Mouse (Mus musculus) adrenal gland, postnatal 14 days (tissue): ENCODE data around the gene Gpalpp1. TPM values are rescaled to one million over a fixed set of nuclear protein-coding genes. Genes with fewer than 3 reads are reported as not detected.

Source experiments
- total RNA-seq: library from RNA; stranded (reverse); gene quantifications from 2 replicates; pipeline ENCODE4 v1.2.3, GENCODE M21; 2021

The Gpalpp1 gene
- total RNA-seq, 1 experiment from 2014 or later = 17.7 TPM

Other genes starting within 250 kb of the Gpalpp1 start
- not detected in 2 replicates for gene Kctd4, start 155.8 kb downstream of the Gpalpp1 start, total RNA-seq
- 24.1 and 25.5 TPM in 2 replicates for gene Gtf2f2, start 99.9 kb downstream of the Gpalpp1 start, total RNA-seq
- gene Nufip1, start 131 bp upstream of the Gpalpp1 start, total RNA-seq = 7.7 and 8.0 TPM in 2 replicates